Mouse (Mus musculus) heart, postnatal 10 days (tissue): ENCODE measurements around the gene Cbx5. TPM values are rescaled to one million over a fixed set of nuclear protein-coding genes. Genes with fewer than 3 reads are reported as not detected.
A peak's percentile ranks its signal among the peaks of the same experiment; 100 is the strongest.
"Not testable (repeated sequence)": the region's sequence is repeated elsewhere in the genome, so short reads cannot be mapped to it uniquely, and the experiment has no call there.

Source experiments
- DNase-seq, 2 experiments: peaks; one replicate each; pipeline ENCODE4 v3.0.0; 2021
- intact Hi-C: fragments of 180-260 bp; cut with DNase I; formaldehyde crosslinking; loops from one replicate; pipeline ENCODE4 v1.15.1; 2025
- total RNA-seq, 2 experiments: library from RNA; stranded (reverse); gene quantifications; 2 replicates each; pipeline ENCODE4 v1.2.3; 2021

The Cbx5 gene
- total RNA-seq = 10 to 100 TPM; 81.3 to 97.4 TPM

DNA sequence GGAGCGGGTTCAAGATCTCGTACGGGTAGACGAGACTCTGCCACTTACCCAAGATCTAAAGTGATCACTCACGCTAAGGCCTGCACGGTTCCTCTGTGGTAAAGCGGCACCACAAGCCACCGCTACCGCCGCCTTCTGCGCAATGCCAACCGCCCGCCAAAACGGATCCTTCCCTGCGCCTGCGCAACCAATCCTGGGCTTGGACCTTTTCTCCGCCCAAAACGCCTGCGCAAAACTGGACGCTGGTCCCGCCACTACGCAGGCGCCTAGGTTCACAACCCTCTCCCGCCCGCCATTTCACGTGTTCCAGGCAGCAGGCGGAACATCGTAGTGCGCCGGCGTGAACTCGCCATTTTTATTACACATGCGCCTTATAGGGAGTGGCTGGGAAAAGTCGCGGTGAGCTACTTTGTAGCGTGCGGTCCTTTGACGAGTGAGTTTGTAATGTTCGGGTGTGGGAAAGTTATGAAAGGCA lies at the start of gene Cbx5:
TSS of gene Cbx5 (minus strand) at position 132 of the 475 bp plus-strand sequence.
- intact Hi-C loops = loop anchor here (2.0 kb wide), 2 partner anchors 27 to 65 kb away; no protein-coding TSS in a partner anchor
- peak; percentile 99 for DNase-seq

DNA sequence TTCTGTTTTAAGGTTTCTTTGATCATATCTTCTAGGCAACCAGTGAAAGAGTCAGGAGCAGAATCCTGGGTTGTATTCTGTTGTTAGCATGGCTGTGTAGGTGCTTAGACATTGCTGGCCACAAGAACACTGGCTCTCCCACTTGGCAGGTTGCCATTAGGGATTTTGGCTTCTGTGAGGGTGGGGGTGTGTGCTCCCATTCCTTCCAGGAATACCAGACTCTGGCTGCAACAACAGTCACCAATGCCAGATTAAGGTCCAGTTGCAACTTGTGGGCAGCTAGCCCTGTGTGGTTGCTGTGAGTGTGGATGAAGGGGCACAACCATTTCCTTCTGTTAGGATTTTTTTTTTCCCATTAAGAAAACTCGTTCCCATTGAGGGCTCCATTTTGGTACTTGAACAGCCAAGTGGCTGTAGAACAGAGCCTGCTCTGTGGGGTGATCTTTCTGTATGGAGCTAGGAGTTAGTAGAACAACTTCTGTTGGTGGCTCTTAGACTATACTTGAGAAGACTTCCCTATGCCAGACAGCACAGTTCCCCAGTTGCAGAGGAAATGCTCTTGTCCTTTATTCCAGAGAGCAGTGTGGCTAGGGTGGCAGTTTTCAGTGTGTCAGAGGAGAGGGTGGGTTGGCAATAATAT lies 46.3 kb upstream of the Cbx5 start:
- DNase-seq = peak; percentile 78 to 81
- intact Hi-C loops = no loop called here

DNA sequence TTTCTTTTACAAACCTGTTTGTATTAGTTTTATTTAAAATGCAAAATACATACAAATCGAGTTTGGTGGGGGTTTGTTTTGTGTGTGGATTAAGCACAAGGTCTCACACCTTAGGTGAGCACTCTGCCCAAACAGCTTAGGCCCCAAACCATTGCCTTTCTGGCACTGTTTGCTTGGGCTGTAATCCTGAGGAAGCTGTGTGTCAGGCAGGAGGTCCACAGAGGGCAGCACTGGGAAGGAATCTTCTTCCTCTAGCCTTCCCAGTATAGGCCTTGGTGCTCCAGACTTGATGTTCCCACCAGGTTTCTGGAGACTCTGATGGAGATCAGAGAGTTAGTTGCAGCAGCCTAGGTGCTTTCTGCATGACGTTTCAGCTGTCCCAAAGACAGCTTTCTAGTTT lies 45.0 kb upstream of the Cbx5 start:
- no peak for DNase-seq
- intact Hi-C loops = loop anchor here (1.0 kb wide), 1 partner anchor 23 kb away; no protein-coding TSS in a partner anchor

DNA sequence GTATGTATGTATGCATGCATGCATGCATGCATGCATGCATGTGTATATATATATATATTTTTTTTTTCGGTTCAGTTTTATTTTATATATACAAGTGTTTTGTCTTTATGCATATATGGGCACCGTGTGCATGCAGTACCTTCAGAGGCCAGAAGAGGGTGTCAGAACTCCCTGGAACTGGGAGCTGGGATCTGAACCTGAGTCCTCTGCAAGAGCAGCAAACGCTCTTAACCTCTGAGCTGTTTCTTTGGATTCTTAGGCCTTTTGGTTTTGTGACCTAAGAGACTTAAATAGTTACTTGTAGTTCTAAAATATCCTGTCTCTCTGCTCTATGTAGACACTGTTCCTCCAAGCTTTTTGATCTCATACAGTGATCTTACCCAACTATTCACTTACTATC lies 44.5 kb upstream of the Cbx5 start:
- DNase-seq = peak in 1 of 2 experiments; percentile 61

DNA sequence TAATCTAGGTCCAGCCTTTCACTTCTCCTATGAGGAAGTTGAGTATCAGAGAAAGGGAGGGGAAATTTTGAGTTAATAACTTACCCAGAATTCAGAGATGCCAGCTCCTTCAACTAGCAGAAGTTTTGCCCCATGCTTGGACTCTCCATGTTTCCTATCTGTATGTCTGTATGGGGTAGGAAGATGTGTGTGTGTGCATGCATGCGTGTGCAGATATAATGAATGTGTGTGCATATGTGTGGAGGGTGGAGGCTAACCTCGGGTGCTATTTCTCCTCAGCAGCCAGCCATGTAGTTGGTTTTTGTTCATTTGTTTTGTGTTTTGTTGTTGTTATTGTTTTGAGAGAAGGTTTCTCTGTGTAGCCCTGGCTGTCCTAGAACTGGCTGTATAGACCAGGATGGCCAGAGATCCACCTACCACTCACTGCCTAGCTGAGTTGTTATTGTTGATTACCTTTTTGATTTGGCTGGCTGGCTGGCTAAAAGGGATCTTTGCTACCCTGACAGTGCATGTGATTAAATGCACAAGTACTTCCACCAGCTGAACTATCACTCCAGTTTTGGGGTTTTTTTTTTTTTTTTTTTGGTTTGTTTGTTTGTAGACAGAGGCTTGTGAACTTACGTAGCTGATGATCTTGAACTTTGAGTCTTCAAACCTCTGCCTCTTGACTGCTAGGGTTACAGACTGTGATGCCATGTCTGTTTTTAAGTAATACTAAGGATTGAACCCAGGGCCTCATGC lies 42.0 kb upstream of the Cbx5 start:
- DNase-seq = no peak
- intact Hi-C loops = no loop called here

More for the DNA sequence above, 44.5 kb upstream of the Cbx5 start:
- intact Hi-C loops = loop anchor here (1.0 kb wide), 1 partner anchor 23 kb away; no protein-coding TSS in a partner anchor

DNA sequence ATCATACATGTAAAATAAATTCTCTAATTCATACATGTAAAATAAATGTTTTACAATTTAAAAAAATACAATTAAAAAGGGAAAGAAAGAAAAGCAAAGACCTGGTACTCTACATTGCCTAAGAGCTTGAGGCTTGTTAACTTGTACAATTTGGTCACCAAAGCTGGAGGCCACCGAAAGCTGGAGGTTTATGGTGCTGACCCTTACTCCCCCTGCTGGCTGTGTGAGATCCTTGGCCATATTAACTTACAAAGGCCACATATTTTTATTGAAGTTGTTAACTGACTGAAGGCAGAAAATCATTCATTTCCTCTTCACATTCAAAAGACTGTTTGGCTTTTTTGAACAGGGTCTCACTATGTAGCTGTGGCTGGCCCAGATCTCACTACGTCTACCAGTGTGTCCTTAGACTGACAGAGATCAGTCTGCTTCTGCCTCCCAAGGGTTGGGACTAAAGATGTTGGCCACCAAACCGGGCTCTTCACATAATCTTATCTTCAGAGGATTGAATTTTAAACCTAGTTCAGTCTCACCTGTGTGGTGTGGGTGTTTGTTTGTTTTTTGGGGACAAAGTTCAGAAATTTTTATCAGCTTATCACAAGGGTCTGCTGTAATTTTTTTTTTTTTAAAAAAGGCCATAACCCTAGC lies 41.3 kb upstream of the Cbx5 start:
- DNase-seq = peak; percentile 34 to 60
- intact Hi-C loops = no loop called here

DNA sequence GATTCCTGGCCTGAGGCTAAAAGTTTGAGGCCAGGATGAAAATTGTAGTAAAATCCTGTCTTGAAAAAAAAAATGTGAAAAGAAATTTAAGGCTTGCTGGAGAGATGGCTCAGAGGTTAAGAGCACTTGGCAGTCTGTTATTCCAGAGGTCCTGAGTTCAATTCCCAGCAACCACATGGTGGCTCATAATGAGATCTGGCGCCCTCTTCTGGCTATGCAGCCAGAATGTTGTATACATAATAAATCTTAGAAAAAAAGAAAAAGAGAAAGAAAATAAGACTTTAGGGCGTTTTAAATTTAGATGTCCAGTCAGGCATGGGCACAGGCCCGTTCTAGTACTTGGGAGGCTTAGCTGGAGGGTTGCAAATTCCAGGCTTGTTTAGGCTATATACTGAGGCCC lies 40.1 kb upstream of the Cbx5 start:
- intact Hi-C loops = no loop called here
- no peak for DNase-seq

DNA sequence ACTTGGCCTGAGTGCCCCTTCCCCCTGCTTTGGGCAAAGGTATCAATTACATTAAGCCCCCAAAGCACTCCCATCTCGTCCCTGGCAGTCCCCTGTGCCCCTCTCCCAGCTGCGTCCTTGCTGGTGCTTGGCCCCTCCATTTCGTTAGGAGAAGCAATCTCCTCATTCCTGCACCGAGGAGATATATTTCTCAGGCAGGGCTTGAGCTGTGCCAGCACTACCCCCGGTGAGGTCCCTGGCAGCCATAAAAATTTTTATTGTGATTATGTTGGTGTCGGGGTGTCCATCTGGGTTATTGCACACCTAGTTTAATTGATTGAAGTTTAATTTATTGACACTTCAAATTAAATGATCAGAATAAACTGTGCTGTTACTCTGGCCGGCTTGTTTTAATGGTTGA lies 38.3 kb upstream of the Cbx5 start:
- intact Hi-C loops = no loop called here
- DNase-seq = no peak

DNA sequence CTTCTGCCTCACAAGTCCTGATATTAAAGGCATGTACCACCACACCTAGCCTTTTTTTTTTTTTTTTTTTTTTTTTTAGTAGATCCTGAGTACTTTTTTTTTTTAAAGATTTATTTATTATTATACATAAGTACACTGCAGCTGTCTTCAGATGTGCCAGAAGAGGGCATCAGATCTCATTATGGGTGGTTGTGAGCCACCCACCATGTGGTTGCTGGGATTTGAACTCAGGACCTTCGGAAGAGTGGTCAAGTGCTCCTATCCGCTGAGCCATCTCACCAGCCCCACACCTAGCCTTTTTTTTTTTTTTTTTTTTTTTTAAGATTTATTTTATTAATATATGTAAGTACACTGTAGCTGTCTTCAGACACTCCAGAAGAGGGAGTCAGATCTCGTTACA lies 36.3 kb upstream of the Cbx5 start:
- DNase-seq, intact Hi-C loops: not testable (repeated sequence)

DNA sequence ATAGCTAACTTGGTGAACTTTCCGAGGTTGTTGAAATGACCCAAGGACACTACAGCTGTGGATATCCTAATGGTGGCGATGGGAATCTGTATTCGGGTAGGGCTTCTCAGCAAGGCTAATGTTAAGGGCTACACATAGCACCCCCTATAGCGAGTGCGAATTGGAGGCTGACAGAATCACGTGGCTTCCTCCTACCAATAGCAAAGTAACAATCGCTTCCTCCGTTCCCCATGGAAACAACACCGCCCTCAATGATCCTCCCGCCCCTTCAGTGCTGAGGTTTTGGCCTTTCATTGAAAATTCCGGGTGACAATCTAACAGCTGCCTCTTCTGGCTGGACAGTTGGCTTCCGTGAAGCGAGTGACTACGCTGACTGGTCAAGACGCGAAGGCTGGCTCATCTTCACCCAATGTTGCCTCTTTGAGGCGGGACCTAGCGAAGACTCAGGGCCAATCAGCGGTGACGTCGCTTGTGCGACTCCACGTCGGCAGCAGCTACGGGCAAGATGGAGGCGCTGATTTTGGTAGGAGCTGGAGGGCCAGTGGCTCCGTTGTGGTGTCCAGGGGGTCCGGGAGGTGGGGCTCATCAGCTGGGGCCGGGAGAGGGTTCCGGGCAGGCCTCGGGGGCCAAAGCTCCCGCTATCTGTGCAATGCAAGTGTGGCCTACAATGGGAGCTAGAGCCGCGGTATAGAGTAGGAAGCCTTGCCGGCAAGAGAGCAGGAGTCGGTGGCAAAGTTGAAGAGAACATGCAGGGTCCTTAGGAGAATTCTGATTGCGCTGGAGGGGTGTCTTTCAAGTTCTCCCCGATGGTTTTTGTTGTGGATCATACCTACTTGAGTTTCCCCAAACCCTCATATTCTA lies 33.0 kb upstream of the Cbx5 start, which contains the start of gene Copz1:
TSS of gene Copz1 (plus strand) at position 296 of the 861 bp plus-strand sequence.
- intact Hi-C loops = loop anchor here (5.0 kb wide), 1 partner anchor 35 kb away; no protein-coding TSS in a partner anchor
- DNase-seq = peak; percentile 97 to 99

DNA sequence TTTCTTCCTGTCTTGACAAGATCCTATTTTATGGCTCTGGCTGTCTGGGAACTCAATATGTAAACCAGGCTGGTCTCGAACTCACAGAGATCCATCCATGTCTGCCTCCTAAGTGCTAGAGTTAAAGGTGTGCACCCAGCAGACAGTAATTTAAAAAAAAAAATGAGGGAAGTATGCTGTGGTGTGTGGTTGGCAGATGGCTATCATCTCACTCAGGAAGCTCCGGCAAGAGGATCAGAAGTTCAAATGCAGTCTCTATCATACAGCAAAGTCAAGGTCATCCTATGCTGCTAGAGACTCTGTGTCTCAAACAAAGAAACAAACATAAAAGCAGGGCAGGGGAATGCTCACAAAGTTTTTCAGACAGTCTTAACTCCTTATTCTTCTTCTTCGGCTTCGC lies 29.3 kb upstream of the Cbx5 start:
- intact Hi-C loops = no loop called here
- no peak for DNase-seq

DNA sequence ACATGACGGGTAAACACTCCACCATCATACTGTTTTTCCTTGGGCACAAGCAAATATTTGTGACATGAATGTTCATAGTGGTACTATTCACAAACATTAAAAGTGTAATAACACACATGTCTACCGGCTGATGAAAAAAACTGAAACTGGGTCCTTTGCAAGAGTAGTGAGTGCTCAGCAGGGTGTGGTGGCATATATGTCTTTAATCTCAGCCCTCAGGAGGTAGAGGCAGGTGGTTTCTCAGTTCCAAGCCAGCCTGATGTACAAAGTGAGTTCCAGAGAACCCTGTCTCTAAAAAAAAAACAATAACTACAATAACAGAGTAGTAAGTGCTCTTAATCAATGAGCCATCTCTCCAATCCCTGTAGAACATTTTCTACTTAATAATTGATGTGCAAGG lies 25.2 kb upstream of the Cbx5 start:
- intact Hi-C loops = no loop called here
- DNase-seq = no peak

DNA sequence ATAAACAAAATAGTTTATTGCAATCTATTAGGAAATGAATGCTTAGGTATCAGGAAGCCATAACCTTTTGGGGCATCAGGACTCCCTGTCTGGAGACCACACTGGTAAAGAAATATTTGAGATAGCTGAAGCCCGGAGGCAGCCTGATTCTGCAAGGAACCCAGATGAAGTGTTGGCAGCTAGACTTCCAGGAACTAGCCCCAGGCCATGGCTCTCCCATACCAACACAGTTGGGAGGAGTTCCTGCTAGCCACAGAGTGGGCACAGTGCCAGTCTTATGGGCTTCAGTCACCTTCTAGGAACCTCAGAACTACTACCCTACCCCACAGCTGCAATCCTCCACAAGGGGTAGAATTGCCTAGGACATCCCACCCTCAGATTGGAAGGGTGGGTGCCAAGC lies 20.4 kb upstream of the Cbx5 start:
- no peak for DNase-seq
- intact Hi-C loops = no loop called here

DNA sequence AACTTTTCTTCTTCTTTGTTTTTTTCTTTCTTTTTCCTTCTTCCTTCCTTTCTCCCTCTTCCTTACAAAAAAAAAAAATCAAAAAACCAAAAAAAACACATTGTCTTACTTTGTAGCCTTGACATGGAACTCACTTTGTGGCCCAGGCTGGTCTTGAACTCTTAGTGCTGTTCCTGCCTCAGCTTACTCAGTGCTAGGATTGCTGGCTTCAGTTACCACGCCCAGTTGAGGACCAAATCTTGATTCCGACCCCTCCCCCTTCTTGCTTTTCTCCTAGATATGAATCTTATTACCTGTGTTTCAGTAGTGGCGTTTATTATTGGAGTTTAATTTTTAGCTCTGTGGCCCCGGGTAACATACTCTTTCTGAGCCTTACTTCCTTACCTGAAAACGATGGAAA lies 19.5 kb upstream of the Cbx5 start:
- DNase-seq = no peak
- intact Hi-C loops = no loop called here

DNA sequence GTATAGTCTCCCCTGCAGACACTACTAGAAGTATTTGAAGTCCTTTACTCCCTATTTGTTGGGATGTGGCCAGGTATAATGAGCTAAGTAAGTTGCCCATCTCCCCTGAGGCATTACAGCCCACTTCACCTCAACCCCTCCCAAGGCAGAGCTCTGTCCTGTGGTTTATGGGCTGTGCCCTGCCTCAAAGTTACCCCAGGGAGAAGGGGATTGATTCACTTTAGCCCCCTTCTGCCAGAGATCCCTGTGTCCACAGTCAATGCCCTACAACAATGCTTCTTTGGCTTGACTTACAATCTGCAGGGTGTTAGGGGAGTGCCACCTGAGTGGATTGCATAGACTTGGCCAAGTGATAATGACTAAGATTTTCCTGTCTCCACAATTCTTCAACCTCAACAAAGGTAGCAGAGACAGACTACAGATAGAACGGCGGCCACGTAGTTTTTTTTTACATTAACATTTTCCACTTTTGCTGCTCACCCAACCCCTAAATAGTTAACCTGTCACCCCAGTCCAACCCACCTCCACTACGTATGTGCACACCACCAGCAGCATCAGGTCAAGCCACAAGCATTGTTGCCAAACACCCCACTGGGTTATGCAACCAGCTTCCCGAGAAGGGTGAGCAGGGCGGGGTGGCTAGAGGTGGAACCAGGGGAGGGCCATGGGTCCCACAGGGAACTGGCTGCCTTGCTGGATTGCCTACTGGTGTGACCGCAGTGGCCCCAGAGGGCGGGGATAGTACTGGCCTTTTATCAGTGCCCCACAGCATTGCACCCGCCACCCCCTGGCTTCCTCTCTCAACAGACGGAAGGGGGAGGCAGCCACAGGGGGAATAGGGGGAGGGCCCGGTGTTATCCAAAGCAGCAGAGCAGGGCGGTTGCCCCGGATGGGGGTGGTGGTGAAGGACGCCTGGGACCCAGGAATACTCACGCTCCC lies 18.4 kb upstream of the Cbx5 start, which contains the start of gene Nfe2:
TSS of gene Nfe2 (minus strand) at position 614 of the 939 bp plus-strand sequence.
- intact Hi-C loops = no loop called here

DNA sequence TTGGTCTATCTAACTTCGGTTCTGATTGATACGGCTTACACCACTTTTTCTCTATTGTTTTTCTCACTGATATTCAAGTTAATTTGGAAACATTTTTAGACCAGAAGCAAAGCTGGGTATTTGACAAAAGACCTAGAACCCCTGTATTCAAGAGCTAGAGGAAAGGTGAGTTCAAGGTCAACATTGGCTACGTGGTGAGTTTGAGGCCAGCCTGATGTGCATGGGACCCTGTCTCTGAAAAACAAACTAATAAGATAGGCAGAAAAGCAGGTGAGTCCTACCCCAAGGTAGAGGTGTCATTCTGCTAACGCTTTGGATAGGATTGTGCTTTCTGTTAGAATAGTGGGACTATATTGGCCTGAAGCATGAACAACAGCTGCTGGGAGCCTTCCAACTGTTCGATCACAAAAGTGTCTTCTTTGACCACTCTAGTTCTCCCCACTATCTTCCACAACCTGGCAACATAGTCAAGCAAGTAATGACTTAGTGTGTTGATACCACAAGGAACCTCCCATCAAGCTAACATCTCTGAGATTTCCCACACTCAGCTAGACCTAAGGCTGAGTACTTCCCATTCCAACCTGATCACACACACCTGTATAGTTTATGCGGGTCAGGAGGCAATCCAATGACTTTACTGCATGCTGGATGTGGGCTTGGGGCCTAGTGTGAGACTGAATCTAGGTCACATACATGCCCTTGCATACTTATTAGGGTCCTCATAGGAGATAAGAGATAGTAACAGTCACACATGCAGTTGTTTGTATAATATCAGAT lies 16.8 kb upstream of the Cbx5 start:
- DNase-seq = no peak

More for the DNA sequence above, 18.4 kb upstream of the Cbx5 start, which contains the start of gene Nfe2:
- DNase-seq = peak; percentile 64 to 73

DNA sequence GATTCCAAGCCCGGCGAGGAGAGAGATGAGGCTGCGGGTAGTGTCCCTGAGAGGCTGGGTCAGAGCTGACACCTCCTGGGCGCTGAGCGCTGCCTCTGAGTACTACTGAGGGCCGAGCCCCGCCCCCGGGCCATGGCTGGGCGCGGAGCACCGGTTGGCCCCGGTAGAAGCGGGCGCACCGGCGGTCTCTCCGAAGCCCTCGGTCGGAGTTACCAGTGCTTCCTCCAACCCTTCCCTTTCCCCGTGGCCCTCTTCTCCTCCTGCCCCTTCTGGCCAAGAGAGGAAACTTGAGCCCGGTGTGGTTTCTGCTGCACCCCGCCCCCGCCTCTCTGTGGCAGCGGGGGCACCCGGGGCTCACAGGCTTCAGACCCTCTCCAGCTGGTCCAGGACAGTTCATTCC lies 15.6 kb upstream of the Cbx5 start:
- intact Hi-C loops = no loop called here
- DNase-seq = peak; percentile 37 to 41

More for the DNA sequence above, 16.8 kb upstream of the Cbx5 start:
- intact Hi-C loops = no loop called here

DNA sequence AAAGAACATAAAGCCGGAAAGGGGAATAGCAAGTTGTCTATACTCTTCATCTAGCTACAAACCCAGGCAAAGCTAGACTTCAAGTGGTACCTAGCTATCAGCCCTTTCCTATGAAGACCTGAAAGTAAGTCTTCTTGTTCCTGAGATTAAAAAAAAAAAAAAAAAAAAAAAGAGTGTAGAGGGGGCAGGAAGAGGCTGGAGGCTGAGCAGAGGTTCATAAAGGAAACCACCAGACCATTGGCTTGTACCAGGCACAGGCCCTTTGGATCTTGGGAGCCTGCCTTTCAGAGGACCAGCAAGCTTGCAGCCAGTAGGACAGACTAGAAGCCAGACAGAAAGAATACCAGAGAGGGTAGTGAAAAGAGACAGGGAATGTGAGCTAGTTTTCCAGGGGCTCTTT lies 13.7 kb upstream of the Cbx5 start:
- no peak for DNase-seq
- intact Hi-C loops = no loop called here
